Mouse (Mus musculus) limb, embryonic 12.5 days (tissue): ENCODE data around the gene Tut7. TPM values are rescaled to one million over a fixed set of nuclear protein-coding genes. Genes with fewer than 3 reads are reported as not detected.
A peak's percentile ranks its signal among the peaks of the same experiment; 100 is the strongest.

Source experiments
- ATAC-seq: fragments of 200-750 bp; cut with Nextera tagmentation; 2 replicates; pipeline ENCODE4 v1.8.0; 2017; ENCODE audit warnings: low read depth, moderate TSS enrichment; ENCODE audit not compliant: insufficient number of reproducible peaks, insufficient read depth, low FRiP score, low TSS enrichment
- H3K27ac ChIP-seq: fragments of 300-500 bp; sonication (generic); 2 replicates; pipeline ENCODE4 v1.5.1; 2016; ENCODE audit warnings: mild to moderate bottlenecking, moderate library complexity
- H3K27me3 ChIP-seq: fragments of 300-500 bp; sonication (generic); 2 replicates; pipeline ENCODE4 v1.6.1; 2016; ENCODE audit warnings: mild to moderate bottlenecking, moderate library complexity
- H3K36me3 ChIP-seq: fragments of 300-500 bp; sonication (generic); 2 replicates; pipeline ENCODE4 v1.6.1; 2016; ENCODE audit warnings: mild to moderate bottlenecking, moderate library complexity
- H3K4me1 ChIP-seq: fragments of 300-500 bp; sonication (generic); replicated peaks from 2 replicates; pipeline ENCODE4 v1.6.1; 2016
- H3K4me2 ChIP-seq: fragments of 300-500 bp; sonication (generic); 2 replicates; pipeline ENCODE4 v1.6.1; 2016; ENCODE audit warnings: mild to moderate bottlenecking, moderate library complexity
- H3K4me3 ChIP-seq: fragments of 300-500 bp; sonication (generic); replicated peaks from 2 replicates; pipeline ENCODE4 v1.5.1; 2016; ENCODE audit warnings: mild to moderate bottlenecking
- H3K9ac ChIP-seq: fragments of 300-500 bp; sonication (generic); replicated peaks from 2 replicates; pipeline ENCODE4 v1.6.1; 2016; ENCODE audit warnings: mild to moderate bottlenecking, moderate library complexity
- H3K9me3 ChIP-seq: fragments of 300-500 bp; sonication (generic); 2 replicates; pipeline ENCODE4 v1.6.1; 2016; ENCODE audit warnings: mild to moderate bottlenecking, moderate library complexity
- WGBS: fragments of 180-500 bp; shearing (Covaris S2); methylation state at CpG from one replicate; pipeline ENCODE4 v1.1.7; 2016; 5-methylcytosine and 5-hydroxymethylcytosine counted together
- polyA plus RNA-seq: library from polyadenylated mRNA; unstranded; fragments of >200 nt; fragmentation: Nextera tagmentation; extraction: Ambion mirVana; gene quantifications from 2 replicates; pipeline ENCODE4 v1.2.1, GENCODE M21; 2016

The Tut7 gene
- 56.0 and 56.5 TPM in 2 replicates for polyA plus RNA-seq

DNA sequence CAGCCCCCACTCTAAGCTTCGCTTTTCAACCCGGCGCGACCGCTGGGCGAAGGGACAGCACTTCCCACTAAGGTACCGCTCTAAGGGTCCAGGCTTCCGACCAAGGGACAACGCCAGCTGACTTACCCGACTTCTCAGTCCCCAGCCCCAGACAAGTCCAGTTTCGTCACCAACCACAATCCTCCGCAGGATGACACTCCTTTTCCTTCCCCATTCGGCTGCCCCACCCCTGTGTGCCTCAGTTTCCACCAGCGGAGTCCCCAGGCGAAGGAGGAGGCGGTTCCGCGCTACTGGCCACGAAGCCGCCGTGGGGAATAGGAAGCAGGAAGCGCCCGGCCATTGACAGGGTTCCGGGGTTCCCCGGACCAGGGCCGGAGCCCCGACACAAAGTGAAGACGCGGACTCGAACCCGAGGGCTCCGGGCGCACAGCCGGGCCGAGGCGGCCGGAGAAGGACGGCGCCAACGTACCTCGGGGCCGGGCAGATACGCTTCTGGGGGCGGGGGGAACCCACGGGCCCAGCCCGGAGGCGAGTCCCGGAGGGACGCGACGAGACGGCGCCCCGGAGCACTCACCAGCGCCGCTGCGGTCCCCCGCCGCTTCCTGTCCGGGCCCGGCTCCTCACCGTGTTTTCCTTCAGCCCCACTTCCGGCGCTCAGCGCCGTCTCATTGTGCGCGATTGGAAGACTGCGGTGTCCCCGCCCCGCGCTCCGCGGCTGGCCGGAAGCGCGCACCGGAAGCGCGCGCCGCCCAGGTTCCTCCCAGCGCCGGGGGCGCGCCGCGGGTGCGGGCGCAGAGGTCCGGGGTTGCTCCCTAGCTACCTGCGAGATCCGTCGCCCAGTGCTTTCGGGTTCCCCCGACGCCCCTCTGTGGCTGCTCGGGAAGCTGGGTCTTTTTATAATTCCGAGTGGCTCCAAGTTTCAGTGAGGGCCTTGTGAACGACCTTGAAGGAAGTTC lies at the start of gene Tut7:
TSS of gene Tut7 (minus strand) at position 641 of the 956 bp plus-strand sequence.
- peak; percentile 95 for ATAC-seq
- Histone ChIP-seq H3K36me3 (peaks cover 19% of the 10 kb centered on the region; the same call in 1 of the 2 replicates), H3K4me3 (peak within 1 kb of the TSS; percentile 97), H3K4me1 (peaks cover 36% of the 10 kb centered on the region), H3K27ac (peak within 1 kb of the TSS; percentile 93), H3K4me2 (peak within 1 kb of the TSS; percentile 65), H3K9me3 (no peaks in the 10 kb centered on the region), H3K9ac (peak within 1 kb of the TSS; percentile 92), H3K27me3 (no peaks in the 10 kb centered on the region)
- WGBS = under 1% methylated on average over 100 of the region's 100 CpGs

DNA sequence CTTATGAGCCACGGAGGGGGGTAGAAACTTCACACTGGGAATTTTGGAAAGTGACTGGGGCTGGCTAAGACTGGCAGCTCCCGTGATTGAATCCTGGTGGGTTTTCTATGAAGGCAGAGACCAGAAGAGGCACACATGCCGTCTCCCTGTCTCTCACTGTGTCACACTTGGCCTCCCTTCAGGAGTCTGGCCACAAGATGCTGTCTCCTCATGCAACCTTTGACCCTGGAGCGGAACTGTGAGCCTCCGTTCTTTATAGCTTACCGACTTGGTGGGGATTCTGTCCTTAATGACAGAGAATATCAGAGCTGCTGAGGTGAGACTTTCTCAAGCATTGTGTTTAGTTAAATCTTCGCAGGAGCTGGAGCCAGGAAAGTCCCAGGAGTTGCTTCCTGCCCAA lies 49.5 kb upstream of the Tut7 start:
- peaks cover 22% of the 10 kb centered on the region for H3K4me1 ChIP-seq
- no peak overlapping the region for H3K4me2 ChIP-seq
- H3K36me3 ChIP-seq = no peaks in the 10 kb centered on the region
- H3K4me3 ChIP-seq = no peak overlapping the region
- WGBS = 49% methylated on average over 7 of the region's 7 CpGs
- no peak for ATAC-seq
- no peak overlapping the region for H3K27ac ChIP-seq
- no peak overlapping the region for H3K9ac ChIP-seq
- no peaks in the 10 kb centered on the region for H3K27me3 ChIP-seq
- H3K9me3 ChIP-seq = no peaks in the 10 kb centered on the region

DNA sequence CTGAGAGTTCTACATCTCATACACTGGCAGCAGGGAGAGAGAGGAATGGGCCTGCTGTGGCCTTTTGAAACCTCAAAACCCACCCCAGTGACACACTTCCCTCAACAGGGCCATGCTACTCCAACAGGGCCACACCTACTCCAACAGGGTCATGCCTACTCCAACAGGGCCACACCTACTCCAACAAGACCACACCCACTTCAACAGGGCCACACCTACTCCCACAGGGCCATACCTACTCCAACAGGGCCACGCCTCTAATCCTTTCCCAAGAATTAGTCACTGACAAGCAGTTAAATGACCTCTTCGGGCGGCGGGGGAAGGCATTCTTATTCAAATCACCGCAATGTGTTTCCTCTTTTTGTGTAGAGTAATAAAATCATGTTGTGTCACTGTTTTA lies 47.1 kb upstream of the Tut7 start:
- ATAC-seq = no peak

DNA sequence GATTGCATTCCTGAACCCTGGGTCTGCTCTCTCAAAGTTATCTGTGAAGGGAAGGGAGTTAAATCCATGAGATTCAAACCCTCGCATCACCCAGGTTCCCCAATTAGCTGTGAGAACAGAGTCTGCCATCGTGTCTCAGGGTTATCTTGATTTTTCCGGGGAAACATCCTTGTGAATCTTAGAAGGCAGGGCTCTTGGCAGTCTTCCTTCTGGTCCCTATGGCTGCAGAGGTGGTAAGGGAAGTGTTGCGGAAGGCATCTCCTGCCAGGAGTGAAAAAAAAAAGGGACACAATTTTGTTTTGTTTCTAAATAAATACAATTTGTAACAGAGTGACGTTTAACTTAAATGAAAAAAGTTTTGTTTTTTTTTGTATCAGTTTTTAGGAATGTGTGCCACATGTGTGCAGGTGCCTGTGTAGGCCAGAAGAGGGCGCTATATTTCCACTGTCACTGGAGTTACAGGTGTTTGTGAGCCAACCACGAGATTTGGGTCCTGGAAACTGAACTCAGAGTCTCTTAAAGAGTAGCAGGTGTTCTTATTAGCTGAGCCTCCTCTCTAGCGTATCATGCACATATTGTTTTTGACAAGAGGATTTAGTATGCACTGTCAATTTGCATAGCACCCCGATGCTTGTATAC lies 45.2 kb upstream of the Tut7 start:
- Histone ChIP-seq H3K9ac (no peak overlapping the region), H3K27ac (no peak overlapping the region), H3K9me3 (no peaks in the 10 kb centered on the region), H3K36me3 (no peaks in the 10 kb centered on the region), H3K27me3 (no peaks in the 10 kb centered on the region), H3K4me3 (no peak overlapping the region), H3K4me1 (no peaks in the 10 kb centered on the region), H3K4me2 (no peak overlapping the region)
- ATAC-seq = no peak
- 75% methylated on average over 9 of the region's 9 CpGs for WGBS

More for the DNA sequence above, 47.1 kb upstream of the Tut7 start:
- no peak overlapping the region for H3K4me2 ChIP-seq
- H3K36me3 ChIP-seq = no peaks in the 10 kb centered on the region
- H3K27me3 ChIP-seq = no peaks in the 10 kb centered on the region
- no peak overlapping the region for H3K4me3 ChIP-seq
- 87% methylated on average over 5 of the region's 5 CpGs for WGBS
- no peak overlapping the region for H3K27ac ChIP-seq
- no peaks in the 10 kb centered on the region for H3K9me3 ChIP-seq
- H3K9ac ChIP-seq = no peak overlapping the region
- H3K4me1 ChIP-seq = peaks cover 13% of the 10 kb centered on the region

DNA sequence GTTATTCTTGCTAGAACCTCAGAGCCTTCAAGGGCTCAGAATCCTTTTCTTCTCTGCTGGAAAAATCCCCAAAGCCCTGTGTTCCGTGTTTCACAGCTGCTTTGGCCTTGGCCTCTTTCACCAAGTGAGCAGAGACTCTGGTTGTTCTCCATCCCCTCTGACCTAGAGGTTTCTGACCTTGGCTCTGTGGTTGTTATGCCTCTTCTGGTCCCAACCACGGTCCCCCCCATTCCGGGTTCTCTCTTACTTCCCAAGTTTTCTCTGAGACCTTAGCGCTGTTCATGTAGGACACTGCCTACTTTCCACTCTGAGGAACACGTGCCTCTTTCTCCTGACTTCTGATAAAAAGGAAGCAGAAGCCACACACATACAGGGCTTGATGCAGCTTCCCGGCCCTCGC lies 44.2 kb upstream of the Tut7 start:
- H3K4me1 ChIP-seq = no peaks in the 10 kb centered on the region
- H3K9me3 ChIP-seq = no peaks in the 10 kb centered on the region
- H3K4me2 ChIP-seq = no peak overlapping the region
- H3K27me3 ChIP-seq = no peaks in the 10 kb centered on the region
- H3K27ac ChIP-seq = no peak overlapping the region
- no peaks in the 10 kb centered on the region for H3K36me3 ChIP-seq
- H3K4me3 ChIP-seq = no peak overlapping the region
- ATAC-seq = no peak
- H3K9ac ChIP-seq = no peak overlapping the region
- 89% methylated on average over 7 of the region's 7 CpGs for WGBS

DNA sequence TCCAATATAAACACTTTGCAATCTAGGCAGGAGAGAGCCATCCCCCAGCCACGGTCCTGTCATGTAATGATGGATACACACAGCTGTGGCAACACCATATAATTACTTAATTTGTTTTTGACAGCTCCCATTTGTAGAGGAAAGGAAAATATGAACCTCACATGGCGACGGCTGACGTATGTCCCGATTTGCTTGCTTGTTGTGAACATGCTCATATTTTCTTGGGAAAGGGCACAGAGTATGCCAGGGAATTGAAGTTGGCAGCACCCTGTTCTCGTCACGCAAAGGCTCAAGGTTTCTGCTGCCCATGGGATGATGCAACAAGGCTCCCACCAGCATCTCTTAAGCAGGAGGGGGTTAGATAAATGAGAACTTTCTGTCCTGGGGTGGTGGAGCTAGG lies 36.6 kb upstream of the Tut7 start:
- WGBS = 71% methylated on average over 7 of the region's 7 CpGs
- H3K9me3 ChIP-seq = peaks cover 12% of the 10 kb centered on the region; the same call in 1 of the 2 replicates
- no peak for ATAC-seq

DNA sequence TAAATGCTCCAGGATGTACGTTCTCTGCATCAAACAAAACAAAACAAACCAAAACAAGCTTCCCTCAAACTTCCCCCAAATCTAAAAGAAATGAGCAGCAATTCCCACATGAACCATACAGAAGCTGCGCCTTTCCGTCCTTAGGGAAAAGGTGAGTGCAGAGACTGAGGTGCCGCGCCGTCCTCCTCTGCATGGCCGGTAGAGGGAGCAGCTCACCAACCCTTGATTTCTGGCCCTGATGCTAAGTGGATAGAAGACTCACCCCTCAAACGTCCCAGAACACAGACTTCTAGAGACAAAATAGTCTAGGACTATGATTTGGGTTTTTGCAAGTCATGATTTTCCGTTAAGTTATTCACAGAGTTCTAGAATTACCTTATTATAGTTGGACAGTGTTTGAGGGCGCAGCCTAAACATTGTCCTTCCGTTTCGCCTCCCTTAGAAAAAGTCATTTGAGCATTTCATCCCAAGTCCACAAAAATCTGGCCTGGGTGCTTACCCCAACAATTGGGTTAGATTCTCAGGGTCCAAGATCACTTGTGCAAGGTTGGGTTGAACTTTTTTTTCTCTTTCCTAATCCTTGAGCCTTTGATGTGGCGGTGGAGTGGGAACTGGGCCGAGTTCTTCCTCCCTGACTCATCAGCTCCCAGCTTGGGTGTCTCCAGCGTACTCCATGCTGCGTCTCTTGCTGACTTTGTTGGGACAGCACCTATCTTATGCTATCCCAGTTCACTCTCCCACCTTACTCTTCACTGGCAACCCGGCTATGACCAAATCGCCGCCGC lies 33.5 kb upstream of the Tut7 start:
- H3K4me1 ChIP-seq = no peaks in the 10 kb centered on the region
- H3K27ac ChIP-seq = no peak overlapping the region
- H3K27me3 ChIP-seq = peaks cover 6% of the 10 kb centered on the region
- H3K4me2 ChIP-seq = no peak overlapping the region
- peaks cover 12% of the 10 kb centered on the region; the same call in 1 of the 2 replicates for H3K9me3 ChIP-seq
- no peaks in the 10 kb centered on the region for H3K36me3 ChIP-seq
- no peak for ATAC-seq
- 54% methylated on average over 20 of the region's 20 CpGs for WGBS
- no peak overlapping the region for H3K9ac ChIP-seq
- H3K4me3 ChIP-seq = no peak overlapping the region

More for the DNA sequence above, 36.6 kb upstream of the Tut7 start:
- Histone ChIP-seq H3K4me3 (no peak overlapping the region), H3K4me1 (no peaks in the 10 kb centered on the region), H3K27ac (no peak overlapping the region), H3K36me3 (no peaks in the 10 kb centered on the region), H3K27me3 (peaks cover 6% of the 10 kb centered on the region), H3K4me2 (no peak overlapping the region), H3K9ac (no peak overlapping the region)

DNA sequence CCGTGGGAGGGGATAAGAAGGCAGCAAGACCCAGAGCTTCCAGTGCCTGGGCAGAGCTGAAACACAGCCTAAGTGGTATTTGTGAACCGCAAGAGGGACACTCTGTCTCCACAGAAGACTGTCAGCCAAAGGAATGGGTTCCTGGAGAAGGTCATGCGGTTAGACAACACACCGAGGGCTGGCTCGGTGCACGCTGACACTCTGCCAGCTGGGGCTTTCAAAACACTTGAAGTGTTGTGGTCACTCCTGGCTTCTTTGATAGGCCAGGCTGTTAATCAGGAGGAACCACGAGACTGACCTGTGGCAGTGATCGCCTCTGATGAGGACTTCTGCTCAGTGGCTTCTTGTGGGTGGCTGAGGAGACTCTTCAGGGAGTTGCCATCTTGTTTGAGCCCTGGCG lies 30.5 kb upstream of the Tut7 start:
- WGBS = 81% methylated on average over 9 of the region's 9 CpGs
- no peak for ATAC-seq

DNA sequence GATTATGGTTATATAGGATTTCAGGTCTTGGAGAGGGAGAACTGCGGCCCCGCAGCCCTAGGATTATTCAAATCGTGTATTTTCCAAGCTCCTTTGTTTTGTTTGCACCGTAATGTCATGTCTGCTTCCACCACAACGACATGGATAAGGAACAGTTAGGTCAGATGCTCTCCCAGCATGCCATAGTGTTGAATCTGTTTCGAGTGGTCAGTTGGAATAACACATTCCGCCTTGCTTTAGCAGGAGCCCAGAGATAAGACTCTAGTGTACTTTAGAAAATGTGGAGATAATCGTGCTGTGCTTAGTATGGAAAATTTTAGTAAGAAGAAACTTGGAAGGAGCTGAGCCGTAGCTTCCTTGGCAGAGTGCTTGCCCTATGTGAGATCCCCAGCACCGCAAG lies 27.4 kb upstream of the Tut7 start:
- Histone ChIP-seq H3K4me1 (no peaks in the 10 kb centered on the region), H3K27ac (no peak overlapping the region), H3K9me3 (no peaks in the 10 kb centered on the region), H3K4me3 (no peak overlapping the region), H3K9ac (no peak overlapping the region), H3K4me2 (no peak overlapping the region), H3K27me3 (peaks cover 3% of the 10 kb centered on the region; the same call in 1 of the 2 replicates), H3K36me3 (no peaks in the 10 kb centered on the region)
- ATAC-seq = no peak
- 76% methylated on average over 10 of the region's 10 CpGs for WGBS

More for the DNA sequence above, 30.5 kb upstream of the Tut7 start:
- Histone ChIP-seq H3K4me1 (no peaks in the 10 kb centered on the region), H3K27ac (no peak overlapping the region), H3K27me3 (peaks cover 6% of the 10 kb centered on the region), H3K9me3 (peaks cover 10% of the 10 kb centered on the region; the same call in 1 of the 2 replicates), H3K36me3 (no peaks in the 10 kb centered on the region), H3K4me3 (no peak overlapping the region), H3K4me2 (no peak overlapping the region), H3K9ac (no peak overlapping the region)

DNA sequence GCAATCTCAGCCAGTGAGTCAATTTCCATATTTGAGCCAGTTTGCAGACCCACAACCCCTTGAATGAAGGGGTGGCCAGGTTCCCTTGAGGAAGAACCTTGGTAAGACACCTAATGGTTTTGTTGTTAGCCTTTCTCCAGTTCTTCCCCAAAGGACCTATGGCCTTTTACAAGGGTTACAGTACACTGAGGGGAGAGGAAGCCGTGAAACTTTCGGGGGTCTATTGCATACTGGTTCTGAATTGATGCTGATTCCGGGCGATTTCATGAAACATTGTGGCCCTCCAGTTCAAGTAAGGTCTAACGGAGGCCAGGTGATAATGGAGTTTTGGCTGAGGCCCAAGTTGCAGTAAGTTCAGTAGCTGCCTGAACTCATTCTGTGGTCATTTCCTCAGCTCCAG lies 21.7 kb upstream of the Tut7 start:
- 84% methylated on average over 5 of the region's 5 CpGs for WGBS
- no peaks in the 10 kb centered on the region for H3K27me3 ChIP-seq
- no peaks in the 10 kb centered on the region; the same call in 1 of the 2 replicates for H3K4me1 ChIP-seq
- no peak for ATAC-seq
- H3K9me3 ChIP-seq = no peaks in the 10 kb centered on the region
- no peak overlapping the region for H3K4me3 ChIP-seq
- no peak overlapping the region for H3K9ac ChIP-seq
- no peak overlapping the region for H3K4me2 ChIP-seq
- no peak overlapping the region for H3K27ac ChIP-seq
- no peaks in the 10 kb centered on the region for H3K36me3 ChIP-seq

DNA sequence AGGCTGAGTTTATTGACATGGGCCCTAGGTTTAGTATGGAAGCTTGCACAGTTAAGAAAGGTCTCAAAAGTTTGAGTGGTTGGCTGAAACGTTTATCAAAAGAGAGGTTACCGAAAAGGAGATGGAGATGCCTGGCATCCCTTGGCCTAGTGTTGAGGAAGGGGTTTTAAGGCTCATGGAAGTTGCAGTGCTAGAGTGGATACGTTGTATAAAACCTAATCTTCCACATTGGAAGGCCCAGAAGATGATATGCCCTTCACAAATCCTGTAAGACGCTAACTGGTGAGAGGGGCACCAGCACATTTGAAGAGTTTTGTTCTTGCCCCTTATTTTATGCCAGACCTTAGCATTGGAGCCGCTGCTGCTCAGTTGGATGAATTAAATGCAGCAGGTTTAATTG lies 21.0 kb upstream of the Tut7 start:
- 77% methylated on average over 5 of the region's 5 CpGs for WGBS
- Histone ChIP-seq H3K27ac (no peak overlapping the region), H3K4me2 (no peak overlapping the region), H3K9me3 (no peaks in the 10 kb centered on the region), H3K4me3 (no peak overlapping the region), H3K4me1 (no peaks in the 10 kb centered on the region; the same call in 1 of the 2 replicates), H3K36me3 (no peaks in the 10 kb centered on the region), H3K27me3 (no peaks in the 10 kb centered on the region), H3K9ac (no peak overlapping the region)
- no peak for ATAC-seq
